Mouse (Mus musculus) forebrain, embryonic 14.5 days (tissue): Measurements from ENCODE around the gene Cisd3. TPM values are rescaled to one million over a fixed set of nuclear protein-coding genes. Genes with fewer than 3 reads are reported as not detected.
"Not testable (repeated sequence)": the region's sequence is repeated elsewhere in the genome, so short reads cannot be mapped to it uniquely, and the experiment has no call there.

Experiments used
- ATAC-seq: fragments of 200-750 bp; cut with Nextera tagmentation; 2 replicates; pipeline ENCODE4 v1.8.0; 2017; ENCODE audit warnings: mild to moderate bottlenecking, moderate library complexity
- DNase-seq: peaks from one replicate; pipeline ENCODE4 v3.0.0-alpha.2; 2015; ENCODE audit warnings: low spot score
- H3K27ac ChIP-seq: fragments of 300-500 bp; sonication (generic); 2 replicates; pipeline ENCODE4 v1.5.1; 2014; ENCODE audit warnings: low read depth, mild to moderate bottlenecking, control low read depth, low read length, moderate library complexity
- H3K27me3 ChIP-seq: fragments of 300-500 bp; sonication (generic); replicated peaks from 2 replicates; pipeline ENCODE4 v1.6.1; 2014; ENCODE audit warnings: low read length, control low read depth, mixed read lengths; ENCODE audit not compliant: control insufficient read depth, insufficient read depth
- H3K36me3 ChIP-seq: fragments of 300-500 bp; sonication (generic); 2 replicates; pipeline ENCODE4 v1.6.1; 2014; ENCODE audit warnings: low read length, control low read depth; ENCODE audit not compliant: control insufficient read depth, insufficient read depth
- H3K4me1 ChIP-seq: fragments of 300-500 bp; sonication (generic); 2 replicates; pipeline ENCODE4 v1.6.1; 2014; ENCODE audit warnings: antibody characterized with exemption, low read length, control low read depth; ENCODE audit not compliant: control insufficient read depth, insufficient read depth
- H3K4me2 ChIP-seq: fragments of 300-500 bp; sonication (generic); 2 replicates; pipeline ENCODE4 v1.6.1; 2014; ENCODE audit warnings: mild to moderate bottlenecking, control low read depth, low read length
- H3K4me3 ChIP-seq: fragments of 300-500 bp; sonication (generic); 2 replicates; pipeline ENCODE4 v1.5.1; 2014; ENCODE audit warnings: low read depth, low read length, control low read depth
- H3K9ac ChIP-seq: fragments of 300-500 bp; sonication (generic); 2 replicates; pipeline ENCODE4 v1.6.1; 2014; ENCODE audit warnings: mild to moderate bottlenecking, low read length, control low read depth, moderate library complexity
- H3K9me3 ChIP-seq: fragments of 300-500 bp; sonication (generic); replicated peaks from 2 replicates; pipeline ENCODE4 v1.6.1; 2016; ENCODE audit warnings: low read length, control low read depth, mixed read lengths; ENCODE audit not compliant: control insufficient read depth
- WGBS: fragments of 180-500 bp; shearing (Covaris S2); extraction: QIAGEN DNeasy Blood & Tissue Kit; methylation state at CpG from one replicate; pipeline ENCODE4 v1.1.7; 2014; 5-methylcytosine and 5-hydroxymethylcytosine counted together
- polyA plus RNA-seq: library from polyadenylated mRNA; unstranded; fragments of >200 nt; fragmentation: Nextera tagmentation; extraction: Ambion mirVana; gene quantifications from 2 replicates; pipeline ENCODE4 v1.2.1, GENCODE M21; 2014

Cisd3 gene
- polyA plus RNA-seq, 1 experiment from 2014 or later = 19.5 TPM

GRCm38 (mm10) chr11:97710067-97710466 is 24.4 kb downstream of the Cisd3 start:
- not testable (repeated sequence) for H3K27ac ChIP-seq, H3K9me3 ChIP-seq, H3K4me3 ChIP-seq, H3K4me1 ChIP-seq, H3K4me2 ChIP-seq, H3K9ac ChIP-seq, ATAC-seq, DNase-seq, H3K27me3 ChIP-seq
- peaks cover 80% of the 10 kb centered on the region for H3K36me3 ChIP-seq
- WGBS = 68% methylated on average over 2 of the region's 2 CpGs

GRCm38 (mm10) chr11:97711200-97711900 is 25.7 kb downstream of the Cisd3 start:
- H3K4me2 ChIP-seq = no peak overlapping the region
- 86% methylated on average over 13 of the region's 13 CpGs for WGBS
- no peak overlapping the region for H3K9ac ChIP-seq
- peaks cover 77% of the 10 kb centered on the region for H3K36me3 ChIP-seq
- ATAC-seq = no peak
- DNase-seq = no peak
- no peaks in the 10 kb centered on the region for H3K9me3 ChIP-seq
- H3K27me3 ChIP-seq = no peaks in the 10 kb centered on the region
- H3K4me1 ChIP-seq = no peaks in the 10 kb centered on the region
- no peak overlapping the region for H3K4me3 ChIP-seq
- no peak overlapping the region for H3K27ac ChIP-seq

DNA sequence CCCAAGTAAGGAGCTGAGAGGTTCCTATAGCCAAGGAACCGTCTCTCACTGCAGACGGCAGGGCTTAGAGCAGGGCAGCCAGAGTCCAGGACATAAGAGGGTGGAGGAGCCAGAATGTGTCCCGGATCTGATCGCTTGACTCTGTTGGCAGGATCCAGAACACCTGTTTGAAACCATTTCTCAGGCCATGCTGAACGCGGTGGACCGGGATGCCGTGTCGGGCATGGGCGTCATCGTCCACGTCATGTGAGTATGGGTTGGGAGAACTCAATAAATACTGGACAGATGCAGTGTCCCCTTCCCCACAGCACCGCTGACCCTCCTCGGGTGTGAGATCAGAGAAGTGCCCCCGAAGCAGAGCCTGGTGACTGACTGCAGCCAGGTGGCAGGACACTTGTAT is 26.7 kb downstream of the Cisd3 start:
- no peak overlapping the region for H3K9ac ChIP-seq
- no peak overlapping the region for H3K4me3 ChIP-seq
- no peaks in the 10 kb centered on the region for H3K9me3 ChIP-seq
- H3K4me1 ChIP-seq = no peaks in the 10 kb centered on the region
- H3K4me2 ChIP-seq = no peak overlapping the region
- ATAC-seq (no peak), DNase-seq (no peak)
- peaks cover 74% of the 10 kb centered on the region for H3K36me3 ChIP-seq
- 91% methylated on average over 15 of the region's 15 CpGs for WGBS
- H3K27me3 ChIP-seq = no peaks in the 10 kb centered on the region
- H3K27ac ChIP-seq = no peak overlapping the region

- Histone ChIP-seq H3K4me2 (no peak overlapping the region), H3K36me3 (peaks cover 74% of the 10 kb centered on the region), H3K27ac (no peak overlapping the region), H3K4me3 (no peak overlapping the region), H3K27me3 (no peaks in the 10 kb centered on the region), H3K9ac (no peak overlapping the region), H3K4me1 (no peaks in the 10 kb centered on the region), H3K9me3 (no peaks in the 10 kb centered on the region)
- DNase-seq = no peak
- ATAC-seq = no peak
- WGBS = 87% methylated on average over 8 of the region's 8 CpGs
Measured at GRCm38 (mm10) chr11:97713896-97714295, 28.3 kb downstream of the Cisd3 start.

GRCm38 (mm10) chr11:97714356-97714755 is 28.7 kb downstream of the Cisd3 start:
- H3K4me1 ChIP-seq = no peaks in the 10 kb centered on the region
- H3K27me3 ChIP-seq = no peaks in the 10 kb centered on the region
- H3K4me3 ChIP-seq = no peak overlapping the region
- ATAC-seq (no peak), DNase-seq (no peak)
- no peak overlapping the region for H3K4me2 ChIP-seq
- no peak overlapping the region for H3K9ac ChIP-seq
- no peaks in the 10 kb centered on the region for H3K9me3 ChIP-seq
- no peak overlapping the region for H3K27ac ChIP-seq
- WGBS = 98% methylated on average over 3 of the region's 3 CpGs
- peaks cover 74% of the 10 kb centered on the region for H3K36me3 ChIP-seq

DNA sequence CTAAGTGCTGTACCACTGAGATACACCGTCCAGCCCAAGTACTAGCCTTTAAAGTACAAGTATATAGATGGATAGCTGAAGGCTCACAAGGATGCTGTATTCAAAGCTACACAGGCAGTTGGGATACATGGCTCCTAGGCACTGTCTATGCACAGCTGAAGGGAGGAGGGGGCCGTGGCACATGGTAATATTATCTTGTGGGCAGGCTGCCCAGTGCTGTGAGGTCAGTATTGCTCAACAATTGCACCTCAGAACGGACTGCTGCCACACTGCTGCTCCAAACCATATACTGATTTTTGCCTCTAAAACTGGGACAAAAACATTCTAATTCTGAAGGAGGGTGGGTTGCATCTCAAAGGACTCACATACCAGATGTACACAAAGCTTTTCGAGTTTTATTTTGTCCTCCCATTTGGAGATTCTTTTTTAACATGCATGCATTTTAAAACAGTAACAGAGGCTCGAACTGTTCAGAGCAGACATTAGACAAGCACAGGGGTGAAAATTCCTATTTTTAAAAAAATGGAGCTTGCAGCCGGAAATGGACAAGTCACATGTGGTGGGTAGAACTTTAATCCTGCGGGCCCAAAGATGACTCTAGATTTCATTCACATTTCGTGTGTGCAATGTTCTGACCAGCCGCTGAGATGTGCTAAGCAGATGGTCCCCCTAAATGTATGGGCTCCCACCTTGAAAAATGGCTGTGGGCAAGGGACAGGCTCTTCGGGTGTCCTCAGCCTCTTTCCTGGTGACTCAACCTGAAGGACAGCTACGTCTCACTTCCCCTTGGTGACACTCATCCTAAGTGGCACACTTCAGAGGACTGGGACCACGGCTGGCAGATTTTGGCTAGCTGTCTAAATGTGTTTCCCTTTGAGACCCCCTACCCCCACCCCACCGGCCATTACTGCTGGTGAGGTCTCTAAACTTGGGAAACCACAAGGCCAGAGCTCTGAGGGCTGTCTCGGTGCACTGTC is 29.4 kb downstream of the Cisd3 start:
- Histone ChIP-seq H3K4me2 (no peak overlapping the region), H3K9ac (no peak overlapping the region), H3K4me1 (no peaks in the 10 kb centered on the region), H3K36me3 (peaks cover 80% of the 10 kb centered on the region), H3K4me3 (no peak overlapping the region), H3K9me3 (no peaks in the 10 kb centered on the region), H3K27me3 (no peaks in the 10 kb centered on the region), H3K27ac (no peak overlapping the region)
- 91% methylated on average over 14 of the region's 14 CpGs for WGBS
- DNase-seq (no peak), ATAC-seq (no peak)

DNA sequence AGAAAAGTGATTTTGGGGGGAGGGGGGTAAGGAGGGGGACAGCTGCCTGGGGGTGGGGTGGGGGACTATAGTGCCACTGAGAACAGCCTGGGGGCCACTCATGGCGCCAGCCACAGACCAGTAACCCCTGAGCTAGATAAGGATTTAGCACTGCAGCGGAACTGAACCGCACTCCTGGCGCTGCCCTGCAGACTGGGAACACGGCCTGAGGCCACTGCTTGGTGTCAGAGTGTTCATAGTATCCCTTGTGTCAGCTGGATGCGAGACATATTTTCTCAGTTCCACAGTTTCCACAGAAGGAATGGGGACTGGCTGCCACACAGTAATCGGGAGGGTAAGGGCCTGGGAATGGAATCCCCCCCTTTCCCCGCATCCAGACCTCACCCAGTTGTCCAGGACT is 30.4 kb downstream of the Cisd3 start:
- no peaks in the 10 kb centered on the region for H3K4me1 ChIP-seq
- no peaks in the 10 kb centered on the region for H3K27me3 ChIP-seq
- no peak overlapping the region for H3K4me3 ChIP-seq
- no peak overlapping the region for H3K9ac ChIP-seq
- no peak overlapping the region for H3K4me2 ChIP-seq
- 90% methylated on average over 8 of the region's 8 CpGs for WGBS
- H3K27ac ChIP-seq = no peak overlapping the region
- no peaks in the 10 kb centered on the region for H3K9me3 ChIP-seq
- peaks cover 86% of the 10 kb centered on the region for H3K36me3 ChIP-seq
- DNase-seq (no peak), ATAC-seq (no peak)

- peaks cover 86% of the 10 kb centered on the region for H3K36me3 ChIP-seq
- H3K9ac ChIP-seq = no peak overlapping the region
- H3K27ac ChIP-seq = no peak overlapping the region
- 93% methylated on average over 26 of the region's 26 CpGs for WGBS
- no peaks in the 10 kb centered on the region for H3K27me3 ChIP-seq
- no peak overlapping the region for H3K4me2 ChIP-seq
- no peaks in the 10 kb centered on the region for H3K9me3 ChIP-seq
- H3K4me3 ChIP-seq = no peak overlapping the region
- DNase-seq (no peak), ATAC-seq (no peak)
- no peaks in the 10 kb centered on the region for H3K4me1 ChIP-seq
Measured at GRCm38 (mm10) chr11:97717369-97718280, 32.0 kb downstream of the Cisd3 start.
